Mouse (Mus musculus): Measurements from ENCODE around the gene Ankrd1. TPM values are rescaled to one million over a fixed set of nuclear protein-coding genes. Genes with fewer than 3 reads are reported as not detected.

Gene Ankrd1
- polyA plus RNA-seq, 1 experiment from 2014 or later, result not detected

- no peak for ATAC-seq (ENCODE audit: low FRiP score)
- Histone ChIP-seq H3K27ac (ENCODE audit: low read depth, low read length) (no peak overlapping the region), H3K4me2 (replicated peaks; ENCODE audit: low read depth, low read length) (no peak overlapping the region), H3K27me3 (ENCODE audit: control insufficient read depth, insufficient read depth, low read length) (no peaks in the 10 kb centered on the region), H3K4me3 (ENCODE audit: low read depth, low read length) (no peak overlapping the region), H3K36me3 (ENCODE audit: control insufficient read depth, insufficient read depth, low read length) (no peaks in the 10 kb centered on the region), H3K9me3 (ENCODE audit: control insufficient read depth, low read length) (no peaks in the 10 kb centered on the region), H3K4me1 (replicated peaks; ENCODE audit: control insufficient read depth, insufficient read depth, low read length) (no peaks in the 10 kb centered on the region), H3K9ac (ENCODE audit: low read depth, low read length) (no peak overlapping the region)
- 90% methylated on average over 8 of the region's 8 CpGs for whole genome bisulfite sequencing
- no peak for DNase-seq (ENCODE audit: low spot score)
Measured at GRCm38 (mm10) chr19:36119219-36119618, 680 bp downstream of the Ankrd1 start.

GRCm38 (mm10) chr19:36116185-36116584, 3.7 kb downstream of the Ankrd1 start:
- Histone ChIP-seq H3K9me3 (ENCODE audit: control insufficient read depth, low read length) (no peaks in the 10 kb centered on the region), H3K27me3 (ENCODE audit: control insufficient read depth, insufficient read depth, low read length) (no peaks in the 10 kb centered on the region), H3K36me3 (ENCODE audit: control insufficient read depth, insufficient read depth, low read length) (no peaks in the 10 kb centered on the region), H3K4me1 (replicated peaks; ENCODE audit: control insufficient read depth, insufficient read depth, low read length) (no peaks in the 10 kb centered on the region), H3K4me3 (ENCODE audit: low read depth, low read length) (no peak overlapping the region), H3K9ac (ENCODE audit: low read depth, low read length) (no peak overlapping the region), H3K27ac (ENCODE audit: low read depth, low read length) (no peak overlapping the region), H3K4me2 (replicated peaks; ENCODE audit: low read depth, low read length) (no peak overlapping the region)
- DNase-seq (ENCODE audit: low spot score) (no peak), ATAC-seq (ENCODE audit: low FRiP score) (no peak)
- WGBS, result 90% methylated on average over 4 of the region's 4 CpGs

GRCm38 (mm10) chr19:36112007-36112406, 7.9 kb downstream of the Ankrd1 start:
- Histone ChIP-seq H3K9me3 (ENCODE audit: control insufficient read depth, low read length) (no peaks in the 10 kb centered on the region), H3K4me3 (ENCODE audit: low read depth, low read length) (no peak overlapping the region), H3K4me1 (replicated peaks; ENCODE audit: control insufficient read depth, insufficient read depth, low read length) (no peaks in the 10 kb centered on the region), H3K4me2 (replicated peaks; ENCODE audit: low read depth, low read length) (no peak overlapping the region), H3K9ac (ENCODE audit: low read depth, low read length) (no peak overlapping the region), H3K36me3 (ENCODE audit: control insufficient read depth, insufficient read depth, low read length) (no peaks in the 10 kb centered on the region), H3K27ac (ENCODE audit: low read depth, low read length) (no peak overlapping the region), H3K27me3 (ENCODE audit: control insufficient read depth, insufficient read depth, low read length) (no peaks in the 10 kb centered on the region)
- DNase-seq (ENCODE audit: low spot score) (no peak), ATAC-seq (ENCODE audit: low FRiP score) (no peak)
- WGBS, result 37% methylated on average over 17 of the region's 17 CpGs

- no peaks in the 10 kb centered on the region for H3K4me1 ChIP-seq (replicated peaks; ENCODE audit: control insufficient read depth, insufficient read depth, low read length)
- H3K4me3 ChIP-seq (ENCODE audit: low read depth, low read length), result no peak overlapping the region
- 29% methylated on average over 7 of the region's 7 CpGs for WGBS
- H3K4me2 ChIP-seq (replicated peaks; ENCODE audit: low read depth, low read length), result no peak overlapping the region
- no peaks in the 10 kb centered on the region for H3K27me3 ChIP-seq (ENCODE audit: control insufficient read depth, insufficient read depth, low read length)
- ATAC-seq (ENCODE audit: low FRiP score) (peak; percentile 79), DNase-seq (ENCODE audit: low spot score) (peak; percentile 73)
- H3K9ac ChIP-seq (ENCODE audit: low read depth, low read length), result no peak overlapping the region
- no peaks in the 10 kb centered on the region for H3K36me3 ChIP-seq (ENCODE audit: control insufficient read depth, insufficient read depth, low read length)
- H3K9me3 ChIP-seq (ENCODE audit: control insufficient read depth, low read length), result no peaks in the 10 kb centered on the region
- no peak overlapping the region for H3K27ac ChIP-seq (ENCODE audit: low read depth, low read length)
Measured at GRCm38 (mm10) chr19:36111054-36111895, 8.6 kb downstream of the Ankrd1 start.

- Histone ChIP-seq H3K4me3 (ENCODE audit: low read depth, low read length) (no peak overlapping the region), H3K4me1 (replicated peaks; ENCODE audit: control insufficient read depth, insufficient read depth, low read length) (no peaks in the 10 kb centered on the region), H3K27ac (ENCODE audit: low read depth, low read length) (no peak overlapping the region), H3K36me3 (ENCODE audit: control insufficient read depth, insufficient read depth, low read length) (no peaks in the 10 kb centered on the region), H3K27me3 (ENCODE audit: control insufficient read depth, insufficient read depth, low read length) (no peaks in the 10 kb centered on the region), H3K9ac (ENCODE audit: low read depth, low read length) (no peak overlapping the region), H3K9me3 (ENCODE audit: control insufficient read depth, low read length) (no peaks in the 10 kb centered on the region), H3K4me2 (replicated peaks; ENCODE audit: low read depth, low read length) (no peak overlapping the region)
- no peak for DNase-seq (ENCODE audit: low spot score)
- 23% methylated on average over 7 of the region's 7 CpGs for WGBS
- ATAC-seq (ENCODE audit: low FRiP score), result peak; percentile 20; the same call in 1 of the 2 replicates
Measured at GRCm38 (mm10) chr19:36110465-36110864, 9.4 kb downstream of the Ankrd1 start.

- Histone ChIP-seq H3K4me2 (replicated peaks; ENCODE audit: low read depth, low read length) (no peak overlapping the region), H3K27ac (ENCODE audit: low read depth, low read length) (no peak overlapping the region), H3K27me3 (ENCODE audit: control insufficient read depth, insufficient read depth, low read length) (no peaks in the 10 kb centered on the region), H3K9me3 (ENCODE audit: control insufficient read depth, low read length) (no peaks in the 10 kb centered on the region), H3K4me1 (replicated peaks; ENCODE audit: control insufficient read depth, insufficient read depth, low read length) (no peaks in the 10 kb centered on the region), H3K36me3 (ENCODE audit: control insufficient read depth, insufficient read depth, low read length) (no peaks in the 10 kb centered on the region), H3K4me3 (ENCODE audit: low read depth, low read length) (no peak overlapping the region), H3K9ac (ENCODE audit: low read depth, low read length) (no peak overlapping the region)
- DNase-seq (ENCODE audit: low spot score) (no peak), ATAC-seq (ENCODE audit: low FRiP score) (no peak)
- 70% methylated on average over 26 of the region's 26 CpGs for WGBS
Measured at GRCm38 (mm10) chr19:36109318-36109944, 10.5 kb downstream of the Ankrd1 start.

GRCm38 (mm10) chr19:36103909-36104308, 16.0 kb downstream of the Ankrd1 start:
- H3K36me3 ChIP-seq (ENCODE audit: control insufficient read depth, insufficient read depth, low read length), result peaks cover 2% of the 10 kb centered on the region; the same call in 1 of the 2 replicates
- ATAC-seq (ENCODE audit: low FRiP score) (no peak), DNase-seq (ENCODE audit: low spot score) (no peak)
- no peaks in the 10 kb centered on the region for H3K9me3 ChIP-seq (ENCODE audit: control insufficient read depth, low read length)
- no peak overlapping the region for H3K27ac ChIP-seq (ENCODE audit: low read depth, low read length)
- no peak overlapping the region for H3K9ac ChIP-seq (ENCODE audit: low read depth, low read length)
- 94% methylated on average over 5 of the region's 5 CpGs for WGBS
- no peak overlapping the region for H3K4me3 ChIP-seq (ENCODE audit: low read depth, low read length)
- H3K4me2 ChIP-seq (replicated peaks; ENCODE audit: low read depth, low read length), result no peak overlapping the region
- H3K27me3 ChIP-seq (ENCODE audit: control insufficient read depth, insufficient read depth, low read length), result no peaks in the 10 kb centered on the region
- H3K4me1 ChIP-seq (replicated peaks; ENCODE audit: control insufficient read depth, insufficient read depth, low read length), result no peaks in the 10 kb centered on the region

GRCm38 (mm10) chr19:36098916-36099315, 21.0 kb downstream of the Ankrd1 start:
- H3K9ac ChIP-seq (ENCODE audit: low read depth, low read length), result no peak overlapping the region
- H3K36me3 ChIP-seq (ENCODE audit: control insufficient read depth, insufficient read depth, low read length), result peaks cover 6% of the 10 kb centered on the region; the same call in 1 of the 2 replicates
- ATAC-seq (ENCODE audit: low FRiP score) (no peak), DNase-seq (ENCODE audit: low spot score) (no peak)
- no peaks in the 10 kb centered on the region for H3K9me3 ChIP-seq (ENCODE audit: control insufficient read depth, low read length)
- WGBS, result 86% methylated on average over 7 of the region's 7 CpGs
- H3K4me3 ChIP-seq (ENCODE audit: low read depth, low read length), result no peak overlapping the region
- no peak overlapping the region for H3K27ac ChIP-seq (ENCODE audit: low read depth, low read length)
- no peaks in the 10 kb centered on the region for H3K27me3 ChIP-seq (ENCODE audit: control insufficient read depth, insufficient read depth, low read length)
- H3K4me1 ChIP-seq (replicated peaks; ENCODE audit: control insufficient read depth, insufficient read depth, low read length), result no peaks in the 10 kb centered on the region
- no peak overlapping the region for H3K4me2 ChIP-seq (replicated peaks; ENCODE audit: low read depth, low read length)

GRCm38 (mm10) chr19:36098265-36098664, 21.6 kb downstream of the Ankrd1 start:
- H3K4me3 ChIP-seq (ENCODE audit: low read depth, low read length), result no peak overlapping the region
- no peaks in the 10 kb centered on the region for H3K9me3 ChIP-seq (ENCODE audit: control insufficient read depth, low read length)
- no peaks in the 10 kb centered on the region for H3K4me1 ChIP-seq (replicated peaks; ENCODE audit: control insufficient read depth, insufficient read depth, low read length)
- 97% methylated on average over 1 of the region's 1 CpGs for WGBS
- DNase-seq (ENCODE audit: low spot score) (no peak), ATAC-seq (ENCODE audit: low FRiP score) (no peak)
- no peaks in the 10 kb centered on the region for H3K27me3 ChIP-seq (ENCODE audit: control insufficient read depth, insufficient read depth, low read length)
- no peak overlapping the region for H3K4me2 ChIP-seq (replicated peaks; ENCODE audit: low read depth, low read length)
- H3K9ac ChIP-seq (ENCODE audit: low read depth, low read length), result no peak overlapping the region
- H3K36me3 ChIP-seq (ENCODE audit: control insufficient read depth, insufficient read depth, low read length), result peaks cover 6% of the 10 kb centered on the region; the same call in 1 of the 2 replicates
- no peak overlapping the region for H3K27ac ChIP-seq (ENCODE audit: low read depth, low read length)

Measured in hindbrain, embryonic 11.5 days (tissue).